Mouse (Mus musculus): ENCODE measurements around the gene Atxn7.

Atxn7 gene

DNA sequence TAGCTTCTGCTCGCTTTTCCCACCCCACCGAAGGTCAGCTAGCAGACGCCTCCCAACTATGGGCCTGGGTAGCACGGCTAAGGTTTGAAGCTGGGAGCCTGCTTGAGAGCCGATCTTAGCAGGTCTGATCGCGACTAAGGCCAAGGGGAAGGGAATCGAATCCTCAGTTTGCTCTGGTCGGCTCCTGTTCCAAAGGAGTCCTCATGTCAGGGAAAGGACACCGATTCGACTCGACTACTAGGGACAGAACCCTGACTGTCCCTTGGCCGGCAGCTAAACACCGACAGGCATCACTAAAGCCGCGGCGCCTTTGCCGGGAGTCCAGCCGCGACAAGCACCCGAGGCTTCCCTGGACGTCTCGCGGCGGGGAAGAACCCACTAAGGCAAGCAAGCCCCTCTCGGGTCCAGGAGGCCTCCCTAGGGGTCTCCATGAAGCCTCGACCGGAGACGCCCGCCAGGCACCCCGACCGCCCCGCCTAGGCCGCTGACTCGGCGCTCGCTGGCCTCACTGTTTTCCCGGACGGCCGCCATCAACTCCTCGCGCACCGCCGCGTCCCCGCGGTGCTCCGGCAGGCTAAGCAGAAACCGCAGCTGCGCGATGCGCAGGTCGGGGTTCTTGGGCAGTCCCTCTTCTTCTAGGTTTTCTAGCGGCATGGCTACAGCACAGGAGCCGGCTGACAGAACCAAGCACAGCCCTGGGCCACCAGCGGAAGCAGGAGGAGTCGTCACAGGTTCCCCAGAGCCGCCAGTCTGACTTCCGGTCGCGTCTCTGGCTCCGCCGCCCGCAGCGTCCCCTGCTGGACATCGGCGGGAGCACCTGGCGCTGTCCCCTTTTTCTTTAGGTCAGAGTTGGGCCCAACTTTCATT, 159.2 kb downstream of the Atxn7 start, which contains the start of gene Psmd6:
Gene Psmd6 (minus strand): TSS at position 755 of the 867 bp plus-strand sequence.
- DNase-seq (ENCODE audit: low spot score): peak; percentile 89
